Mouse (Mus musculus) CD4-positive naive resting alpha-beta T cell, adult 57 days (primary cell): ENCODE measurements around the gene Iqcb1. TPM values are rescaled to one million over a fixed set of nuclear protein-coding genes. Genes with fewer than 3 reads are reported as not detected.

ENCODE experiments used
- total RNA-seq: library from RNA; stranded (reverse); gene quantifications from one replicate; pipeline ENCODE4 v1.2.4, GENCODE M21; 2023

The Iqcb1 gene
- 37.6 TPM for total RNA-seq

DNA sequence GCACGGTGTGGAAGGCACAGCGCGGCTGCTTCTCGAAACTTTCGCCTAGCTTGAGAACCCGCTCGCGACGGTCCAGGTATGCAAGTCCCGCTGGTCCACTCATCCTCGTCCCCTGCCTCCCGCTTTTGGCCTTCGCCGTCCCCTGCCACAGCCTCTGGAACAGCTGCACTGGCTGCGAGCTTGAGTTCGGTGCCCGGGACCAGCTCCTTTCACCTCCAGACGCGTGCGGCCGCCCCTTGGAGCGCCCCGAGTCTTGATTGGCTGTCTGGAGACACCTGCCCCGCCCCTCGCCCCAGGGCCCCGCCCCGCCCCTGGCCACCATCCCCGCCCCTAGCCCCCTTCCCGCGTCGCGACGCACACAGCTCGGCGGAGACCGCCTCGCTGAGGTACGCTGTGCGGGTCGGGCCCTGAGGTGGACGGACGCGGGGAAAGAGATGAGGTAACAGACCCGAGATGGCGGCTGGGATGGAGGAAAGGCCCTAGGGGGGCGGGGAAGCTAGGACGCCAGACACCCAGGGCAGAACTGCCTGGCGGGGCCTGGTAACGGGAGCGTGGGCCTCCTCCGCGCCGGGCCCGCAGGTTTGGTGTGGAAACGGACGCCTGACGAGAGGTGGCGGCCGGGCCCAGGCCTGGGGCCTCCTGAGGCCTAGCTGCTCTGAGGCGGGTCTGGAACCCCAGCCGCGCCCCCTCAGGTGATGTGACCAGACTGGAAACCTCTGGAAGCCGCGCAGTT lies at the start of gene Iqcb1:
Iqcb1 (plus strand) TSS at position 332 of the 733 bp plus-strand sequence.

GRCm38 (mm10) chr16:36784594-36785313 lies 43.4 kb upstream of the Iqcb1 start, which contains the start of gene Slc15a2:
Gene Slc15a2, minus strand, starts transcription at chr16:36784962.

DNA sequence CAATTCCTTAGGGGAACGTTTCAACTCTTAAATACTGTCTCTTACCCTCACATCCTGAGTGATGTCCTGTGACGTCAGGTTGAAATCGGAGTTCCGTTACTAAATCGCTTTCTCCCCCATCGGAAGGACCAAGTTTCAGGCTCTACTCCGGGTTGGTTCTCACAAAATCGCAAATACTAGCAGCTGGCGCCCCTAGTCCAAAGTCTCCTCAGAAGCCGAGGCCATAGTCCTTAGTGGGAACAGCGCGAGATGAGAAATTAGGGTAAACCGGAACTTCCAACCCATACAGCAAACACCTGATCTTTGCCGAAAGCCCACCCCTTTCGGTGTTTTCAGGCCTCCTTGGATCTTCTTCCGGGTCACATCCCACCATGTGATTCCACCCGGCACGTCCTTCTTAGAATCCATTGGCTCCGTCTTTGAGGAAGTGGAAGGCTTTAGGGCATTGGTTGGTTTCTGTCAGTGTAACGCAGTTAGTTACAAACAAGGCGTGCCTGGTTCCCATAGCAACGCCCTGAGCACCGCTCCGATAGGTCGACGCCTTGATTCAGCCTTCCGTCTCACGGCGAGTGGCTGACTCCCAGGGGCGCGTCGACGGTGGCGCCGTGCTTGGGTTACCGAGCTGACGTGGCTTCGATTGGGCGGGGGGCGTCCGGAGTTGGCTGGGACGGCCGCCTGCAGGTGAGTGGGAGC lies 46.5 kb downstream of the Iqcb1 start, which contains the start of the genes Eaf2 and Golgb1:
Eaf2 (minus strand) TSS at position 421 of the 693 bp plus-strand sequence.
Golgb1 (plus strand) TSS at position 558 of the 693 bp plus-strand sequence.

Other genes with a start within 250 kb of the Iqcb1 start
- 10.8 TPM for gene Cd86, start 162.3 kb upstream of the Iqcb1 start, total RNA-seq
- gene Ildr1, start 134.4 kb upstream of the Iqcb1 start, total RNA-seq: 1.4 TPM
- gene Slc15a2, start 43.4 kb upstream of the Iqcb1 start, total RNA-seq: 32.4 TPM
- 1.9 TPM for gene Eaf2, start 46.6 kb downstream of the Iqcb1 start, total RNA-seq
- gene Golgb1, start 46.8 kb downstream of the Iqcb1 start, total RNA-seq: 34.2 TPM
- gene Hcls1, start 106.6 kb downstream of the Iqcb1 start, total RNA-seq: 183 TPM
- 0.44 TPM for gene Fbxo40, start 162.1 kb downstream of the Iqcb1 start, total RNA-seq
- 4.2 TPM for gene Polq, start 183.4 kb downstream of the Iqcb1 start, total RNA-seq